Mouse (Mus musculus): ENCODE results near the gene Tbc1d30.

Tbc1d30 gene

DNA sequence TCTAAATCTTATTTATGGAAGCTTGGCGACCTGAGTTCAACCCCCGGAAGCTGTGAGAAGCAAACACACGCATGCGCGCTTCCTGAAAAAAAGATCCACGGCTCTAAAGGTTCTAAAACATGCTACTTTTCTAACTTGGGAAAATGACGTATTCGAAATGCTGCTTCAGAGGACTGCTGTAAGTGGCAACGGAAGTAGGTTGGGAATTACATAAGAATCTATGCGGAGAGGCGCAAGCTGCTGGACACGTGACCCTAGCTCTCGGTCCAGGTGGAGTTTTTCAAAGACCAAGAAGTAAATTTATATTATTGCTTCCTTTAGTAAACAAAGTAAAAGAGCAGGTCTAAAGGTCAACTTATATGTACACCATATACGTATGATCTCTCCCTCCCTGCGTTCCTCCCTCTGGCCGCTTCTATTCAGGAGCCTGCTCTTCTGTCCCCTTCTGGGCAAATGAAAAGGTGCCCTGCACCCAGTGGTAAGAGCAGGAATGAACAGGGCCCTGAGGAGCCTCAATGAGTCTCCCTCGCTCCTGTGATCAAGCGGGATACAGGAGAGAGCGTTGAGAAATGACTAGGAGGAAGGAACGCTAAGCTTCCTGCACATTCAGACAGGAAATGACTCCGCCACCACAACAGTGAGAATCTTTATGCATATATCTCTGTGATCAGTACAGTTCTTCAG, 87.4 kb downstream of the Tbc1d30 start:
- no peak for DNase-seq (ENCODE audit: low spot score)

GRCm38 (mm10) chr10:121262206-121262605, 88.9 kb downstream of the Tbc1d30 start:
- DNase-seq (ENCODE audit: low spot score) = no peak

DNA sequence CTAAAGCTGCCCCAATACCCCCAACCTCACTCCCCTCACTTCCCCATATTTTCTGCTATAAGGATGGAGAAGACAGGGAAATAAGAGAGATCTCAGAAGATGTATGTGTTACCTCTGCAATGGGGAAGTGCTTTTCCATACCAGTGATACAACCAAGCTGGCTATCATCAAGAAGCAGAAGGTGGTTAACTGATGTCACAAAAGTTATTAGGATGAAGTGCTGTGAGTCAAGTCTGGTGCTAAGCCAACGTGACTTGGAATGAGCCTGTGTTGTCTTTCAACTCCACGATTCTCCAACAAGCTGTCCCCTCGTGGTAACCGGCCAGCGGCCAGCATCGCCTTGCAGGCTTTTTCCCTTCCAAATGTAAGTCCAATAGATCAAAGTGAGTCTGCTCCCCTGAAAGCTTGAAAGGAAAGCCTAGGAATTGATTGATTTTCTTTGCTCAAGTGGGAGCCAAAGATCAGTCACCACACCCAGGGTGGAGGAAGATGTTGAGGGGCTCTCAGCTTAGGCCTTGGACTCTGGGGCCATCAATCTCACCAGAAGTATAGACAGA, 90.0 kb downstream of the Tbc1d30 start:
- no peak for DNase-seq (ENCODE audit: low spot score)

GRCm38 (mm10) chr10:121256115-121256825, 94.8 kb downstream of the Tbc1d30 start:
- DNase-seq (ENCODE audit: low spot score) = peak; percentile 76

- no peak for DNase-seq (ENCODE audit: low spot score)
Observed at GRCm38 (mm10) chr10:121255465-121255864, 95.6 kb downstream of the Tbc1d30 start.

- DNase-seq (ENCODE audit: low spot score) = no peak
Observed at GRCm38 (mm10) chr10:121254343-121254742, 96.7 kb downstream of the Tbc1d30 start.

- no peak for DNase-seq (ENCODE audit: low spot score)
Observed at GRCm38 (mm10) chr10:121252781-121253180, 98.3 kb downstream of the Tbc1d30 start.

GRCm38 (mm10) chr10:121251191-121251590, 99.9 kb downstream of the Tbc1d30 start:
- DNase-seq (ENCODE audit: low spot score) = no peak

DNA sequence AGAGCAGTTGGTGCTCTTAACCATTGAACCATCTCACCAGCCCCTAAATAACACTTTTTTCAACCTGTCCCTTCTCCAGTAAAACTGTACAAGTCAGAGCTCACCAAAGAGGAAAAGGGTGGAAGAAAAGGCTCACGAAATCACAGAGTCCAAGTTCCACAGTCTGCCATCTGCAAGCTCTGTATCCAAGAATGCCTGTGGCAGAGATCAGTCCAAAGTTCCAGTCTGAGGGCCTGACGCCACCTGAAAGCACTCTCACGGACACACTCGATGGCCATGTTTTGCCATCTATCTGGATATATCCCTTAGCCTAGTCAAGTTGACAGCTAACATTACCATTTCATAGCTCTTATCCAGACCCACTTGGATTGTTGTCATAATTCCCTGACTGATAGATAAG, 101.3 kb downstream of the Tbc1d30 start:
- DNase-seq (ENCODE audit: low spot score) = no peak

DNA sequence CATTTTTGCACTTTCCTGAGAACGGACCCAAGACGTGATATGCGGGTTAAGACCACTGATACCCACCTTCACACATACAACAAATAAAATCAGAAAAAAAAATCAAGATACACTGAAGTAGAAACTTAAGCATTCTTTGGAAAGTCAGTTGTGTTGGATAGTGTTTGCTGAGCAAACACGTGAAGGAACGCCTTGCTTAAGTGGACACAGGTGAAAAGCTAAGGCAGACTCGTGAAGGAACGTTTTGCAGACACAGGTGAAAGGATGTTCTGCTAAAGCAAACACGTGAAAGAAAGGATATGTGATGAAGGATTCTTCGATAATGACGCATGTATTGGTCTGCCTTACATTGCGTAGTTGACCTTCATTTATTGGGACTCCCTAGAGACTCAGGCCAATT, 103.5 kb downstream of the Tbc1d30 start:
- DNase-seq (ENCODE audit: low spot score) = no peak

DNA sequence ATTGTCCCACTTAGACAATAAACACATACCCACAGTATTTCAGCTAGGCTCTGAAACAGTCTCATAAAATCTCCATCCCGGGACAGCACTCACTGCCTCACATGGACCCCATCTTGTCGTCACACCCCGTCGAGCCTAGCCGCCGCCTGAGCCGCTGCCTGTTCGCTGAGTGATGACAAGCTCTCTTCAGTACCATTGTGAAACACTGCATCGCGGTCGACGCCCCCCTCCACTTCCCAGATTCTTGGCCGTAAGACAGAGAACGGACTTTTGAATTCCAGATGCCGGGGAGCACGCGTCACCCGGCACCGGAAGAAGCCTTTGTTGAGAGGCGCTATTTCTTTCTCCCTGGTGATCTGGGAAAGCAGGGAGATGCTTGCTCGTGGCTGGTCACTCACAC, 104.1 kb downstream of the Tbc1d30 start:
- DNase-seq (ENCODE audit: low spot score) = no peak

DNA sequence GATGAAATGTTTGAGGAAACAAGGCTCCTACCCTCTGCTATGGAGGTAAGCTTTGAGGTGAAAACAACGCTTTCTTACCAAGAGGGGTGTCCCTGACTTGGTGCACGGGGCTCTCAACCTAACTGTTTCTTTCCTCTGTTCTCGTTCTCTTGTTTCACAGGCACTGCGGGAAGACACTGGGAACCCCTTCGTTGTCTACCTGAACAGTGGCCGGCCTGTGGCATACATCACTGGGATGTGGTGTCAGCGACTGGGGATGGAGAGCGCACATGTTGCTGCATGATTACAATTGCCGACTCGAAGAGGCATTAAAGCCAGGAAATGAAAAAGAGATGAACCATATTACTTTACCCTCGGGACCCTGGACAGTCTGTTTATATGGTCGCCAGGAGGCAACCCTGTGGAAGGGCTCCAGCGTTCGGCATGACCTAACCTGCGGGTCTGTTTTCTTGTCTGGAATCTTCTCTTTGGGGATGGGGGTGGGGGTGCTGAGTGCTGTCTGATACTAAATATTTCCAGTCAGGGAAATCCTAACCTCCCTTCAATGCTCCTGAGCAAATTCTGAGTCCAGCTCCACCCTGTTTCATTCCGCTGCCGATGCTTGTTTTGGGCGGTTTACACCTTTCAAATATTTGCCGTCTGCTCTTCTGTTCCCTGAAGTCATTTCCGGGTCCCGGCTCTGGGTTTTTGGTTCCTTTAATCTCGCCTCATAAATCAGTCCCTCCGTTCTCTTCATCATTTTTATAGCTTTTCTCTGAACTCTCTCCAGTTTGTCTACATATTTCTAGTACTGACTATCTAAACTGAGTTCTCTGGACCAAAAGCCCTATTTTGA, 107.5 kb downstream of the Tbc1d30 start:
- no peak for DNase-seq (ENCODE audit: low spot score)

DNA sequence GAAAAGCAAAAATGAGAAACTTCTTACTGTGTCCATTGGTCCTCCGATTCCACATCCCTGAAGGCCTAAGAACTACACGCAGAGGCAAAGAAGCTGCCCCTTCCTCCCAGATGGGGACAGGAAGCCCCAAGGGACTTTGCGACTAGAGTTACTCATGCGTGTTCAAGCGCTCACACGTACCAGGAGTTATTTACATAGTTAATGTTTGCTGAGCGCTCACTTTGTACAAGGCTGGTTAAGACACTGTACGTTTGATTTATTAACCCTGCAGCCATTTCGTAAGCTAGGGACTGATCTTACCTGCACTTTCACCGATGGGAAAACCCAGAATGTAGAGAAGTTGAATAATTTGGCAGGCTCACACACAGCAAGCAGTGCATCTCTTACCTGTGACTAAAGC, 108.5 kb downstream of the Tbc1d30 start:
- DNase-seq (ENCODE audit: low spot score) = no peak

DNA sequence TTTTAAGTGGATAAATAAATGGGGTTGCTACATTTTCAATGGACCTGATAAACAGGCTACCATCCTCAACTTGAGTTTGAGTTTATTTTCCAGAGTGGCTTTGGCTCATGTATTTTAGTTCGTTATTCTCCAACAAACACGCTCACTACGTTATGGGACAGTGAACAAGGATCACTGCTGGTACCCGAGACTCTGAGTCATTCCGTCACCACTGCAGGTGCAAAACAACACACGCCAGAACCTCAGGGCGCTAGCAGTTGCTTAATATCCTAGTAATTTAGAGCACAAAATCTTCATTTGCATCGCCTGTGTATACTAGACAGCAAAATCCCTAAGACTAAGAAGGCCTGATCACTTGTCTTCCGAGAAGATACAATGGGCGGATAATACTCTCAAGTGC, 112.0 kb downstream of the Tbc1d30 start:
- no peak for DNase-seq (ENCODE audit: low spot score)

- DNase-seq (ENCODE audit: low spot score) = no peak
Observed at GRCm38 (mm10) chr10:121238551-121238950, 112.5 kb downstream of the Tbc1d30 start.

DNA sequence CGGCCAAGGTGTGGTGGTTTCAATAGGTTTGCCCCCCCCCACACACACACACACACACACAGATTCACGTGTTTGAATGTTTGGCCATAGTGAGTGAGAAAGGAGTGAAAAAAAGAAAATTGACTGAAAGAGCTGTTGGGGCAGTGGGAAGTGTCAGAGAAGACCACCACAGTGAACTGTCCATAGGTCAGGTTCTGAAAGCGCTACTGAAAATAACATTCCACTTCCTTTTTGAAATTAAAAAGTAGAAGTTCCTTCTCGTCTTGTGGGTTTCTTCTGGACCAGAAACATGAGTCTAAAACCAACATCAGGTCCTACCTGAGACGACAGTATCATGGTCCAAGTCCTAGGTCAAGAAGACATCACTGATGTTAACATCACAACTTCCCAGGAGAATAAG, 113.7 kb downstream of the Tbc1d30 start:
- DNase-seq (ENCODE audit: low spot score) = no peak

DNA sequence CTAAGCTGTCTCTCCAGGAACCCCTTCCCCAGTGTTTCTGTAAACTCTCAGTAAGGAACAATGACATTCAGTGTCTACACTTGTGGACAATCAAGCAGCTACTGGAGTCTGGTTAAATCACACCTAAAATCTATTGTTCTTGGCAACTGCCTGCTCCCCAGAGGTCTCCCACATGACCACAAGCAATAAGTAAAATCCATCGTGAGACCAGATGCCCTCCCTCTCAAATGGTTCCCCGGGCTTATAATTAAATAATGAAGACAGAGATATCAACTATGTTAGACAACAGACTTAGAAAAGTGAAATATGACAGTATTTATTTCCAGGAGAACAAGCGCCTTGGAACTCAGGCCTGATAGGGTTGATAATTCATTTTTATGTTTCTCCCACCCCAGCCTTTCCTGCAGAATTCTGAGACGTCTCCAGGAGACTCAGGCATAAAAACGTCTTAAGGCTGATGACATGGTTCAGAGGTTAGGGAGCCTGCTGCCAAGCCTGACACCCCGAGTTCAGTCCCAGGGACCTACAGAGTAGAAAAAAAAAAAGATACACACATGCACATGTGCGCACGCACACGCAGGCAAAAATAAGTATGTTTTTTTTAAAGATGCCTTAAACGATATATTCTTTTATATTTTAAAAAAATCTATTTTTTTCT, 115.8 kb downstream of the Tbc1d30 start:
- DNase-seq (ENCODE audit: low spot score) = no peak

DNA sequence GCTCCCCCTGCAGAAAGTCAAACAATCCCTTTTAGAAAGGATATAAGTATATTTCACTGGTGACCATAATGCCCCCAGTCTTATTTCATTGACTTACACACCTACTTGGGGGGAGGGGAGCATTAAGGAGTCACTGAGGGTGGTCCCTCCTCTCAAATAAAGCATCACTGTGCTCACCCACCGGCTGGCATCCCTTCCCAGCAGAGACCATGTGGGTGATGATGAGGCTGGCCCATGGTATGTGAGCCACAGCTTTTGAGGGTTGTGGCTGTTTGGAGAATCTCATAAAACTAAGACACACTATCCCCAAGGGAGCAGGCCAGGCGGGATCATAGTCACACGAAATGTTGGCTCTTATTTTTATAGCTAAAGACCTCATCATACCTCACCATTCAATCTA, 116.6 kb downstream of the Tbc1d30 start:
- DNase-seq (ENCODE audit: low spot score) = no peak

DNA sequence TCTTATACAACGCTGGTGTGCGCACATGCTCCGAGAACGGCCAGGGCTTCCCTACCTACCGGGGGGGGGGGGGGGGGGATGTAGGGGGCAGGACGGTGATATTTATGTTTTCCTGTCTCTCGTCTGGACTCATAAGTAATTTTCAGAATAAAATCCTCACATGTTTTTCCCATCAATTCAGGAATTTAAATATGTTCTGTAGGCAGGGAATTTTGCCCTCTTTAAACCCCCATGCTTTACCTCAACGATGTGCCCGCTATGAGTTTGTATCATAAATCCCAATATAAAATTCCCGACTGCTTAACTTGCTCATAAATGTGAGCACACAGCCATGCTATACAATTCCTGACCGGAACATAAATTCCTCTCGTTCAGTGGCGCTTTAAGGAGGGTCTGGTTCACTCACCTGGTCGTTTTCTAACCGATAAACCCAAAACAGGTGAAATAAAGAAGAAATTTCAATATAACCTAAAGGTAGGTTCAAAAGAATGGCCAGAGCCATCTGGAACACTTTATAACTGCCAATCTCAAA, 122.6 kb downstream of the Tbc1d30 start:
- no peak for DNase-seq (ENCODE audit: low spot score)

GRCm38 (mm10) chr10:121227988-121228409, 123.1 kb downstream of the Tbc1d30 start:
- DNase-seq (ENCODE audit: low spot score) = peak; percentile 26

GRCm38 (mm10) chr10:121227403-121227802, 123.7 kb downstream of the Tbc1d30 start:
- DNase-seq (ENCODE audit: low spot score) = peak; percentile 25

- peak; percentile 27 for DNase-seq (ENCODE audit: low spot score)
Observed at GRCm38 (mm10) chr10:121225636-121226035, 125.4 kb downstream of the Tbc1d30 start.
